ENCODE assay signal across 8 mouse cellular contexts in genomic region chr2:181147546-181148317, GRCm38 (mm10). TPM values are rescaled to one million over a fixed set of nuclear protein-coding genes. Genes with fewer than 3 reads are reported as not detected.
A peak's percentile ranks its signal among the peaks of the same experiment; 100 is the strongest.
DNase-seq lines count a peak whose midpoint lies in the region; ATAC-seq lines count a peak whose summit lies in the region.

No protein-coding gene starts in this region.

- no peak overlapping the region for H3K27ac ChIP-seq in lung, embryonic 16.5 days (ENCODE audit: low read length)

- no peaks in the 10 kb centered on the region for H3K36me3 ChIP-seq in lung, embryonic 16.5 days (ENCODE audit: control insufficient read depth, insufficient read depth, low read length)

- H3K4me1 ChIP-seq in lung, embryonic 16.5 days (replicated peaks; ENCODE audit: control insufficient read depth, insufficient read depth, low read length) = peaks cover 10% of the 10 kb centered on the region; the same call in 1 of the 2 replicates

- under 1% methylated on average over 43 of the region's 61 CpGs for WGBS in lung, embryonic 16.5 days

- DNase-seq in adrenal gland, postnatal 14 days = peak; percentile 25
- DNase-seq in adrenal gland, postnatal 10 days = no peak
- DNase-seq in R1 (ENCODE audit: low read depth, low spot score) = peak; percentile 77
- DNase-seq in kidney, adult 9 months = peak; percentile 17
- peak; percentile 59 for DNase-seq in right cerebral cortex, postnatal 4 days
- no peak for DNase-seq in frontal cortex, adult 2 months (ENCODE audit: extremely low spot score in 1 of 2, low spot score in 1 of 2)

- peak overlapping the region; percentile 52 for H3K4me3 ChIP-seq in lung, embryonic 16.5 days (ENCODE audit: low read length)

- peak overlapping the region; percentile 53; the same call in 1 of the 2 replicates for H3K9ac ChIP-seq in lung, embryonic 16.5 days (ENCODE audit: low read length)

- ATAC-seq in granulocyte monocyte progenitor cell, adult 5-6 weeks (replicated peaks; ENCODE audit: poor library complexity, severe bottlenecking) = peak; percentile 49
- peak; percentile 66 for ATAC-seq in lung, embryonic 16.5 days (ENCODE audit: low read depth)

- H3K27me3 ChIP-seq in lung, embryonic 16.5 days (ENCODE audit: control insufficient read depth, insufficient read depth, low read depth, low read length) = peaks cover 29% of the 10 kb centered on the region

- H3K9me3 ChIP-seq in lung, embryonic 16.5 days (ENCODE audit: control insufficient read depth, low read length) = no peaks in the 10 kb centered on the region

- H3K4me2 ChIP-seq in lung, embryonic 16.5 days (ENCODE audit: low read depth, low read length) = peak overlapping the region; percentile 91

RNA-seq across cellular contexts. Expression of gene Eef1a2, which starts 9.1 kb away (rescaled TPM):
- 38.4 and 47.9 TPM in 2 replicates for total RNA-seq in adrenal gland, postnatal 14 days (2021)
- 100 to 1,000 TPM in 1 of 2 experiments, 10 to 100 TPM in 1; 69.0 to 168 TPM for total RNA-seq in adrenal gland, postnatal 10 days (2021)
- not detected in 2 replicates for total RNA-seq in granulocyte monocyte progenitor cell, adult 5-6 weeks (2014; fragmentation: Nextera tagmentation)
- total RNA-seq in granulocyte monocyte progenitor cell, adult 5-6 weeks (2017) = not detected in 2 replicates
- polyA plus RNA-seq in lung, embryonic 16.5 days (2015; fragmentation: Nextera tagmentation; extraction: Ambion mirVana) = 0.16 and 0.20 TPM in 2 replicates
- polyA plus RNA-seq in frontal cortex, adult 2 months (2012; rRNA removed) = 939 and 990 TPM in 2 replicates

RNA-seq across cellular contexts. Expression of gene Kcnq2, which starts 12.6 kb away (rescaled TPM):
- 6.0 and 6.8 TPM in 2 replicates for total RNA-seq in adrenal gland, postnatal 14 days (2021)
- 1 to 10 TPM; 4.2 to 8.1 TPM for total RNA-seq in adrenal gland, postnatal 10 days (2021)
- not detected in 2 replicates for total RNA-seq in granulocyte monocyte progenitor cell, adult 5-6 weeks (2014; fragmentation: Nextera tagmentation)
- total RNA-seq in granulocyte monocyte progenitor cell, adult 5-6 weeks (2017) = not detected in 2 replicates
- 0.10 and 0.29 TPM in 2 replicates for polyA plus RNA-seq in lung, embryonic 16.5 days (2015; fragmentation: Nextera tagmentation; extraction: Ambion mirVana)
- 167 and 170 TPM in 2 replicates for polyA plus RNA-seq in frontal cortex, adult 2 months (2012; rRNA removed)

RNA-seq across cellular contexts. Expression of gene Ppdpf, which starts 39.3 kb away (rescaled TPM):
- total RNA-seq in adrenal gland, postnatal 14 days (2021) = 95.5 and 98.6 TPM in 2 replicates
- total RNA-seq in adrenal gland, postnatal 10 days (2021) = 10 to 100 TPM; 88.6 to 92.3 TPM
- total RNA-seq in granulocyte monocyte progenitor cell, adult 5-6 weeks (2014; fragmentation: Nextera tagmentation) = 82.3 and 90.4 TPM in 2 replicates
- total RNA-seq in granulocyte monocyte progenitor cell, adult 5-6 weeks (2017) = 70.3 and 77.7 TPM in 2 replicates
- 292 and 303 TPM in 2 replicates for polyA plus RNA-seq in lung, embryonic 16.5 days (2015; fragmentation: Nextera tagmentation; extraction: Ambion mirVana)
- polyA plus RNA-seq in frontal cortex, adult 2 months (2012; rRNA removed) = 117 and 142 TPM in 2 replicates

RNA-seq across cellular contexts. Expression of gene Ptk6, which starts 54.9 kb away (rescaled TPM):
- total RNA-seq in adrenal gland, postnatal 14 days (2021) = 0.11 TPM in 1 of 2 replicates, not detected in the other
- under 1 TPM; 0.06 to 0.12 TPM for total RNA-seq in adrenal gland, postnatal 10 days (2021)
- not detected in 2 replicates for total RNA-seq in granulocyte monocyte progenitor cell, adult 5-6 weeks (2014; fragmentation: Nextera tagmentation)
- not detected in 2 replicates for total RNA-seq in granulocyte monocyte progenitor cell, adult 5-6 weeks (2017)
- 0.04 and 0.05 TPM in 2 replicates for polyA plus RNA-seq in lung, embryonic 16.5 days (2015; fragmentation: Nextera tagmentation; extraction: Ambion mirVana)
- polyA plus RNA-seq in frontal cortex, adult 2 months (2012; rRNA removed) = 0.04 and 0.08 TPM in 2 replicates

Comparison
In these comparisons a context has a peak if more than half of its experiments do, and no peak if none do; other contexts are left out.
1. DNase-seq: peak in adrenal gland, postnatal 14 days (single experiment), R1 (single experiment), kidney, adult 9 months (single experiment) and right cerebral cortex, postnatal 4 days (single experiment); none in adrenal gland, postnatal 10 days (single experiment) and frontal cortex, adult 2 months (0 of 2).
2. RNA of gene Eef1a2, which starts 9.1 kb away (total RNA-seq): 69.0 to 168 TPM in adrenal gland, postnatal 10 days and 38.4 to 47.9 TPM in adrenal gland, postnatal 14 days; not detected in granulocyte monocyte progenitor cell, adult 5-6 weeks; every median in the first group is over 10 times any median in the second.